Mouse (Mus musculus): ENCODE results near the gene Flt3l.

DNA sequence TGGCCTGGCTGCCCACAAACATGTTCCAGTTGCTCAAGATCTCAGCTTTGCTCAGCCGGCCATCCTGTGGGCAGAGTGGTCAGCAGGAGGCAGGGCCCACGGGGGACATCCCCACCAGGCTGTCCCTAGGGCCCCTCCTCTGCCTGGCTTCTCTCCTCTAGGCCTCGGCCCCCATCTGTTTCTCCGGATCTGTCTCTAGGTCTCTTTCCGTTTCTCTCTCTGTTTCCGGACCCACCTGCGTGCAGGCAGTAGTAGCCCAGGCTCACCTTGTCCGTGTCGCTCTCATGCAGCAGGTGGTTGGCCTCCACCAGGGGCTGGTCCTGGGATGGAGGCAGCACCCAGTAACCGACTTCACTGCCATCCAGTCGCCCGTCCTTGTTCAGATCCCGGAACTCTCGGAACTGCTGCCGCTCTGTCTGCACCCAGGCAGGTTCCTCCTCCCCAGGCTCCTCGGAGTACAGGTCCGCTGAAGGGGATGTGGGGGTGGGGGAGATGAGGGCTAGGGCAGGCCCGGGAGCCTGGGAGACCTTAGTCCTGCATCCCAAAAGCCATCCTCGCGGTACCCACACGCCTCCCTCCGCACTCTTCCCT is 52.8 kb downstream of the Flt3l start:
- TF ChIP-seq CTCF (IDR thresholded peaks at IDR 0.05; ENCODE audit: borderline replicate concordance, extremely low read depth, insufficient read depth, insufficient read length) (no peak), POLR2A (IDR thresholded peaks at IDR 0.05; ENCODE audit: borderline replicate concordance, extremely low read depth, insufficient read depth, insufficient read length, poor library complexity, severe bottlenecking) (no peak)

Measured in brain, embryonic 14.5 days (tissue).